Mouse (Mus musculus): Measurements from ENCODE around the gene Bgn. TPM values are rescaled to one million over a fixed set of nuclear protein-coding genes. Genes with fewer than 3 reads are reported as not detected.

Gene Bgn
- polyA plus RNA-seq, 1 experiment from 2014 or later: 18.3 TPM

DNA sequence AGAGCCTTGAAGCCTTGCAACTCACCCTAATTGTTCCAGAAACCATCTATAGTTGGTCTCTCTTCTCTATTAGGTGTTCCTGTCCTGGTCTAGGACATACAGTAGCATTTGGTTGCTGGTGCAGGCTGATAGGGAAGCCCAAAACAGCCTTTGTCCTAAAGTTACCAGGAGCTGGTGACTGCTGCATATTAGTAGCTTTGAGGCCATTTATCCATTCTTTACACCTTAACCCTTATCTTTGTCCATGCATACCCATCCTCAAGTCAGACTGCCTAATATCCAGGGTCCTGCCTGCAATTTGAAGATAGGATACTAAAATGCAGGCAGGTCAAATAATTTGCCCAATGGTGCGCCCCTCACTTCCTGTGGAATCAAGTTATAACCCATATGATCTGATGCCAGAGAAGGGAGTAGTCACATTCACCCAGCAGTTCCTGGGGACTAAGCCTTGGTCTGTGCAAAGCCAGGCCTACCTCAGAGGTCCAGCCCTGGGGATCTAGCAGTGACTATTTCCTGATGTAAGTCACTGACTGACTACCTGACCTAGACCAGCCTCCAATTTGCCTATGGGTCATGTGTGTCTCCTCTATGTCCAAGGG is 7.6 kb upstream of the Bgn start:
- no peaks in the 10 kb centered on the region for H3K36me3 ChIP-seq (replicated peaks; ENCODE audit: insufficient read depth, low read length)
- H3K27me3 ChIP-seq (ENCODE audit: insufficient read depth, low read length): no peaks in the 10 kb centered on the region
- H3K4me1 ChIP-seq (ENCODE audit: insufficient read depth): peaks cover 5% of the 10 kb centered on the region
- ATAC-seq: no peak; the same call in 1 of the 2 replicates
- H3K27ac ChIP-seq (ENCODE audit: low read depth): peak overlapping the region; percentile 57
- 67% methylated on average over 1 of the region's 1 CpGs for WGBS (ENCODE audit: insufficient replicate concordance)
- DNase-seq: no peak
- H3K9ac ChIP-seq (replicated peaks): no peak overlapping the region
- no peaks in the 10 kb centered on the region for H3K9me3 ChIP-seq (ENCODE audit: low read length)
- no peak for TF ChIP-seq EP300 (IDR thresholded peaks at IDR 0.05; ENCODE audit: low read depth)
- no peak for TF ChIP-seq CTCF (IDR thresholded peaks at IDR 0.05; ENCODE audit: low read depth)
- H3K4me3 ChIP-seq (ENCODE audit: low read depth, low read length): no peak overlapping the region
- H3K4me2 ChIP-seq (ENCODE audit: low read depth, low read length): no peak overlapping the region

DNA sequence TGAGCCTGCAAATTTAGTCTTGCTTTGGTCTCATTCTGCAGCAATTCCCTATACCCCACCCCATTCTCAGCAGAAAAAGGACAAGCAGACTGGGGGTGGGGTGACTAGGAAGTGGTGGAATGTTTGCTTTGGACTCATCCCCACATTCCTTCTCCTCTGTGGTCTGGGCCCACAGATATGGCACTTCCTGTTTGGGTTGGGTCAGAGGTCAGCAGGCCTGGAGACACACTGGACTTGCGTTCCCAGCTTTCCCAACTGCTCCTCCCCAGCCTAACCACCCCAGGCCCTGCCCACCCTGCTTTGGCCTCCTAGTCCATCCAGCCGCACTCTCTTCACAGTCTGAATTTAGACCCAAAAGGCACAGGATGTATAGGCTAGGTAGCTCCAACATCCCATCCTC is 6.8 kb upstream of the Bgn start:
- 58% methylated on average over 2 of the region's 2 CpGs for WGBS (ENCODE audit: insufficient replicate concordance)
- H3K27me3 ChIP-seq (ENCODE audit: insufficient read depth, low read length): no peaks in the 10 kb centered on the region
- no peak overlapping the region for H3K4me2 ChIP-seq (ENCODE audit: low read depth, low read length)
- ATAC-seq: peak; percentile 89
- DNase-seq: peak; percentile 47
- H3K9ac ChIP-seq (replicated peaks): no peak overlapping the region
- no peaks in the 10 kb centered on the region for H3K9me3 ChIP-seq (ENCODE audit: low read length)
- no peak overlapping the region for H3K4me3 ChIP-seq (ENCODE audit: low read depth, low read length)
- no peak for TF ChIP-seq CTCF (IDR thresholded peaks at IDR 0.05; ENCODE audit: low read depth)
- TF ChIP-seq EP300 (IDR thresholded peaks at IDR 0.05; ENCODE audit: low read depth): peak; percentile 39; the same call in 1 of the 2 replicates
- H3K4me1 ChIP-seq (ENCODE audit: insufficient read depth): peaks cover 5% of the 10 kb centered on the region
- peak overlapping the region; percentile 57 for H3K27ac ChIP-seq (ENCODE audit: low read depth)
- no peaks in the 10 kb centered on the region for H3K36me3 ChIP-seq (replicated peaks; ENCODE audit: insufficient read depth, low read length)

DNA sequence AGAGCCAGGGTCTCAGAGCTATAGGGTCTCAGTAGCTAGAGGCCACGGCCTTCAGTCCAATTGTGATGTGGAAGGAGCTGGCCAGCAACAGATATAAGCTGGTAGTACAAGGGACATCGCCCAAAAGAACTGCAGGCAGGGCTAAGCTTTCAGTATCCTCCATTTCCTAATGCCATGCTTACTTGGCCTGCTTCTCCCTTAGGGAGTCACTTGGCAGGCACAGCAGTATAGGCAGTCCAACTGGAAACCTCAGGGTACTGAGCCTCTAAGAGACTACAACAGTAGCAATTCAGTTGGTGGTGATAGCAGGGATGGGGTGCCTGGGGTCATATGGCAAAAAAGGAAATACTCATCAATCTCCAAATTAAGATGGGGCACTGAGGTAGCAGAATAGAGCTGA is 5.9 kb upstream of the Bgn start:
- TF ChIP-seq EP300 (IDR thresholded peaks at IDR 0.05; ENCODE audit: low read depth) (no peak), CTCF (IDR thresholded peaks at IDR 0.05; ENCODE audit: low read depth) (no peak)
- Histone ChIP-seq H3K27ac (ENCODE audit: low read depth) (no peak overlapping the region), H3K4me2 (ENCODE audit: low read depth, low read length) (no peak overlapping the region), H3K27me3 (ENCODE audit: insufficient read depth, low read length) (0 out of 2 replicates have a peak, but pooled peaks cover 2% of the 10 kb centered on the region), H3K4me1 (ENCODE audit: insufficient read depth) (peaks cover 5% of the 10 kb centered on the region), H3K9ac (replicated peaks) (no peak overlapping the region), H3K36me3 (replicated peaks; ENCODE audit: insufficient read depth, low read length) (no peaks in the 10 kb centered on the region), H3K4me3 (ENCODE audit: low read depth, low read length) (no peak overlapping the region), H3K9me3 (ENCODE audit: low read length) (no peaks in the 10 kb centered on the region)
- WGBS (ENCODE audit: insufficient replicate concordance): 72% methylated on average over 2 of the region's 2 CpGs
- ATAC-seq (no peak), DNase-seq (no peak)

DNA sequence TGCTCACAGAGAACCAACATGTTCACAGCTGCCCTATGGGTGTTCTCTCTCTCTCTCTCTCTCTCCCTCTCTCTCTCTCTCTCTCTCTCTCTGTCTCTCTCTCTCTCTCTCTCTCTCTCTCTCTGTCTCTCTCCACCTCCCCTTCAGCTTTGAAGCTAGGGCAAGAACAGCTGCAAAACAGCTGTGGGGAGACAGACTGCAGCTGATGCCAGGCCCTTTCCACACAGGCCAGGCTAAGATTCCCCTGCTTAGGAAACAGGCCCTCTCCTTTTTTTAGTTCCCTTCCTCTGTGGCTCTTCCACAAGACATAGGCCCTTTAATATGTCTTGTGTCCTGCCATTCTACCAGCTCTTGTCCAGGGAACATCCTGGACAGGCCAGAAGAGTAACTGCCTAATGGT is 3.7 kb upstream of the Bgn start:
- Histone ChIP-seq H3K4me2 (ENCODE audit: low read depth, low read length) (no peak overlapping the region), H3K9me3 (ENCODE audit: low read length) (no peaks in the 10 kb centered on the region), H3K27me3 (ENCODE audit: insufficient read depth, low read length) (0 out of 2 replicates have a peak, but pooled peaks cover 4% of the 10 kb centered on the region), H3K4me1 (ENCODE audit: insufficient read depth) (peaks cover 5% of the 10 kb centered on the region), H3K27ac (ENCODE audit: low read depth) (no peak overlapping the region), H3K4me3 (ENCODE audit: low read depth, low read length) (no peak overlapping the region), H3K9ac (replicated peaks) (no peak overlapping the region), H3K36me3 (replicated peaks; ENCODE audit: insufficient read depth, low read length) (no peaks in the 10 kb centered on the region)
- TF ChIP-seq CTCF (IDR thresholded peaks at IDR 0.05; ENCODE audit: low read depth) (no peak), EP300 (IDR thresholded peaks at IDR 0.05; ENCODE audit: low read depth) (no peak)
- DNase-seq: no peak
- no peak for ATAC-seq

DNA sequence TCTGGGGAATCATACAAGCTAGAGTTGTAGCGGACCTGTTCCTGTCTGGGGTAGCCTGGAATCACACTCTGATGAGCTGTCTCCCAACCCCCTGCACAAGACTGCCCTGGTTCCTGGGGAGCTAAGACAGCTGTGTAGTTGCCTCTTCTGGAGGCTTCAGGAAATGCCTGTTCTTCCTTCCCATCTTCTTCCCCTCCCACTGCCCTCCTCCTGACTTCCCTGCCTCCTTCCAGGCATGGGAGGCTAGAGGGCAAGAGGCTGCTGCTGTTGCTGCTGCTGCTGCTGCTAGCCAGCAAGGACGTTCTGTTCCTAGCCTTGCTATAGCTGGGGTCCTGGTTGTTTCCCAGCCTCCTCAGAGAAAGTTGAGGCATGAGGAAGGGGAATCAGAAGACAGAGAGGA is 3.1 kb upstream of the Bgn start:
- H3K9me3 ChIP-seq (ENCODE audit: low read length): no peaks in the 10 kb centered on the region
- no peaks in the 10 kb centered on the region for H3K36me3 ChIP-seq (replicated peaks; ENCODE audit: insufficient read depth, low read length)
- no peak overlapping the region for H3K4me3 ChIP-seq (ENCODE audit: low read depth, low read length)
- no peak overlapping the region for H3K27ac ChIP-seq (ENCODE audit: low read depth)
- peaks cover 5% of the 10 kb centered on the region for H3K4me1 ChIP-seq (ENCODE audit: insufficient read depth)
- DNase-seq (no peak), ATAC-seq (no peak)
- no peak overlapping the region for H3K4me2 ChIP-seq (ENCODE audit: low read depth, low read length)
- 0 out of 2 replicates have a peak, but pooled peaks cover 6% of the 10 kb centered on the region for H3K27me3 ChIP-seq (ENCODE audit: insufficient read depth, low read length)
- TF ChIP-seq CTCF (IDR thresholded peaks at IDR 0.05; ENCODE audit: low read depth) (no peak), EP300 (IDR thresholded peaks at IDR 0.05; ENCODE audit: low read depth) (no peak)
- no peak overlapping the region for H3K9ac ChIP-seq (replicated peaks)
- whole genome bisulfite sequencing (ENCODE audit: insufficient replicate concordance): 50% methylated on average over 2 of the region's 2 CpGs

DNA sequence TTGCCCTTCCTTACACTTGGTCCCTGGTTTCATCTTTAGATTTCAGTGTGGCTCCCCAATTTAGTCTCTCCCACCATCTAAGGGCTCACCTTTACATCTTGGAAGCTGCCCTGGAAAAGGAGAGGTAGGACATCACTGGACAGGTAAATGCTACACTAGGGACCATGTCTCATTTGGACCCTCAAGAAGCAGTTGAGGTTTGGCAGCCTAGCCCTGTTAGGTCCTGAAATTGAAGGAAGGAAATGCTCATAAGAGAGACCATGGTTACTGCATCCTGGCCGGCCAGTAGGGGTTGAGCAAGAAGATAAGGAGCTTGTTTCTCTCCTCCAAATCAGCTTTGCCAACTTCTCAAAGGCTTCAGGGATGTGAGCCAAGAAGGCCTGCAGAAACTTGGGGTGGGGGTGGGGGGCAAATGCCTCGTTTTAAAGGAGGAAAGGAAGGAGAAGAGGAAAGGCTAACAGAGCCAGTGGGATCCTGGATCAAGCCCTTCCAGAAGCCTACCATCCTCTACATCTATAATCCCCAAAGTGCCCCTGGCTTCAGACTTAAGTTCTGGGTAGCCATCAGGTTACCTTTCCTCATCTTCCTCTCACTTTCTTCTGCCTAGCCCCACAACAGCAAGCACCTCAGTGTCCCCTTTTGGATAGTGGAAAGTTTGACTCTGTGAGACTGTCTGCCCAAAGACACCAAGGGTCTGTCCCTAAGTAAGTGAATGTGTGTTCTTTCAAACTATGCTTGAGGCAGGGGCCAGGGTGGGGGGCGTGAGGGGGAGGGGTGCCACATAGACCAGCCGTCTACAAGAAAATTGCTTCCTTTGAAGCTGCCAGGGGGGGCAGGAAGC is 539 bp upstream of the Bgn start:
- ATAC-seq (no peak), DNase-seq (no peak)
- WGBS (ENCODE audit: insufficient replicate concordance): 29% methylated on average over 4 of the region's 4 CpGs
- Histone ChIP-seq H3K36me3 (replicated peaks; ENCODE audit: insufficient read depth, low read length) (no peaks in the 10 kb centered on the region), H3K27me3 (ENCODE audit: insufficient read depth, low read length) (0 out of 2 replicates have a peak, but pooled peaks cover 6% of the 10 kb centered on the region), H3K4me3 (ENCODE audit: low read depth, low read length) (no peak overlapping the region), H3K9ac (replicated peaks) (no peak overlapping the region), H3K9me3 (ENCODE audit: low read length) (no peaks in the 10 kb centered on the region), H3K4me1 (ENCODE audit: insufficient read depth) (no peaks in the 10 kb centered on the region), H3K4me2 (ENCODE audit: low read depth, low read length) (no peak overlapping the region), H3K27ac (ENCODE audit: low read depth) (no peak overlapping the region)
- TF ChIP-seq EP300 (IDR thresholded peaks at IDR 0.05; ENCODE audit: low read depth): no peak
- no peak for TF ChIP-seq CTCF (IDR thresholded peaks at IDR 0.05; ENCODE audit: low read depth)
